Mouse (Mus musculus) ES-E14 (cell line): ENCODE measurements at regions not wholly inside any gene's neighbourhood (a gene's known extent, or its start where the extent isn't known, plus 50 kb on each side); places are given as distances from the start of the nearest gene placed in this dataset.

ENCODE experiments used
- DNase-seq: peaks from one replicate; pipeline ENCODE4 v3.0.0-alpha.2; 2013; ENCODE audit warnings: low read depth, low spot score
- H3K27ac ChIP-seq: 2 replicates; pipeline ENCODE4 v1.5.1; 2012; ENCODE audit warnings: low read depth, mild to moderate bottlenecking, low read length, moderate library complexity, mixed read lengths; ENCODE audit not compliant: poor library complexity, insufficient read depth, severe bottlenecking
- H3K36me3 ChIP-seq: 2 replicates; pipeline ENCODE4 v1.6.1; 2012; ENCODE audit warnings: mild to moderate bottlenecking, low read length, moderate library complexity, mixed read lengths; ENCODE audit not compliant: control insufficient read depth, poor library complexity, insufficient read depth, severe bottlenecking
- H3K4me1 ChIP-seq, 2 experiments: fragments of 150-350 bp in 1 of 2; sonication (generic) in 1 of 2; 2 replicates each; pipeline ENCODE4 v1.6.1; 2012; ENCODE audit warnings: low read length in 2 of 2, mild to moderate bottlenecking in 1 of 2, mixed read lengths in 1 of 2; ENCODE audit not compliant: control insufficient read depth in 2 of 2, insufficient read depth in 2 of 2, poor library complexity in 1 of 2
- H3K4me3 ChIP-seq, 2 experiments: fragments of 150-350 bp in 1 of 2; sonication (generic) in 1 of 2; 2 replicates each; pipeline ENCODE4 v1.5.1; 2012; ENCODE audit warnings: low read length in 2 of 2, low read depth in 1 of 2, mild to moderate bottlenecking in 1 of 2, mixed read lengths in 1 of 2; ENCODE audit not compliant: insufficient read depth in 1 of 2, poor library complexity in 1 of 2, severe bottlenecking in 1 of 2
- H3K9ac ChIP-seq: 2 replicates; pipeline ENCODE4 v1.6.1; 2012; ENCODE audit warnings: low read depth, mild to moderate bottlenecking, low read length, mixed read lengths; ENCODE audit not compliant: poor library complexity, insufficient read depth, severe bottlenecking
- H3K9me3 ChIP-seq: fragments of 150-350 bp; sonication (generic); 2 replicates; pipeline ENCODE4 v1.6.1; 2012; ENCODE audit warnings: low read depth, mild to moderate bottlenecking, low read length; ENCODE audit not compliant: control insufficient read depth, insufficient read depth
- CHD2 ChIP-seq: IDR thresholded peaks from 2 replicates; pipeline ENCODE4 v1.6.1; 2014; ENCODE audit warnings: mild to moderate bottlenecking, low read depth, low read length, inconsistent platforms
- HCFC1 ChIP-seq: IDR thresholded peaks from 2 replicates; pipeline ENCODE4 v1.6.1; 2012; ENCODE audit warnings: low read length, inconsistent platforms, borderline replicate concordance; ENCODE audit not compliant: insufficient read depth
- MAFK ChIP-seq: IDR thresholded peaks from 2 replicates; pipeline ENCODE4 v1.6.1; 2014; ENCODE audit warnings: mild to moderate bottlenecking, low read depth, low read length, inconsistent platforms; ENCODE audit not compliant: insufficient read depth
- ZC3H11A ChIP-seq: IDR thresholded peaks from 2 replicates; pipeline ENCODE4 v1.6.1; 2012; ENCODE audit warnings: low read depth, mild to moderate bottlenecking, inconsistent platforms, low read length, borderline replicate concordance
- ZNF384 ChIP-seq: IDR thresholded peaks from 2 replicates; pipeline ENCODE4 v1.6.1; 2012; ENCODE audit warnings: low read depth, low read length, inconsistent platforms
- in situ Hi-C, 2 experiments: fragments of 600-800 bp; cut with MboI; formaldehyde crosslinking; loops; one replicate each; pipeline ENCODE4 v1.15.1; 2025; ENCODE audit warnings: low sequenced_read_pairs in 2 of 2, inconsistent platforms in 1 of 2; ENCODE audit not compliant: unreplicated experiment in 2 of 2

GRCm38 (mm10) chr12:35408461-35408860, 126.4 kb downstream of the Ahr start:
- DNase-seq: no peak
- no peaks in the 10 kb centered on the region for H3K4me1 ChIP-seq

GRCm38 (mm10) chr12:35408044-35408443, 126.8 kb downstream of the Ahr start:
- Histone ChIP-seq H3K9me3 (no peaks in the 10 kb centered on the region), H3K36me3 (no peaks in the 10 kb centered on the region), H3K27ac (no peak overlapping the region), H3K4me1 (no peaks in the 10 kb centered on the region), H3K4me3 (no peak overlapping the region), H3K9ac (no peak overlapping the region)
- in situ Hi-C loops: no loop called here
- no peak for DNase-seq
- TF ChIP-seq HCFC1: no peak
- no peak for TF ChIP-seq ZC3H11A
- no peak for TF ChIP-seq MAFK
- TF ChIP-seq ZNF384: no peak
- no peak for TF ChIP-seq CHD2

More at GRCm38 (mm10) chr12:35408461-35408860, 126.4 kb downstream of the Ahr start:
- Histone ChIP-seq H3K9ac (no peak overlapping the region), H3K9me3 (no peaks in the 10 kb centered on the region), H3K4me3 (no peak overlapping the region), H3K27ac (no peak overlapping the region), H3K36me3 (no peaks in the 10 kb centered on the region)
- in situ Hi-C loops: no loop called here
- TF ChIP-seq ZC3H11A (no peak), HCFC1 (no peak), ZNF384 (no peak)

DNA sequence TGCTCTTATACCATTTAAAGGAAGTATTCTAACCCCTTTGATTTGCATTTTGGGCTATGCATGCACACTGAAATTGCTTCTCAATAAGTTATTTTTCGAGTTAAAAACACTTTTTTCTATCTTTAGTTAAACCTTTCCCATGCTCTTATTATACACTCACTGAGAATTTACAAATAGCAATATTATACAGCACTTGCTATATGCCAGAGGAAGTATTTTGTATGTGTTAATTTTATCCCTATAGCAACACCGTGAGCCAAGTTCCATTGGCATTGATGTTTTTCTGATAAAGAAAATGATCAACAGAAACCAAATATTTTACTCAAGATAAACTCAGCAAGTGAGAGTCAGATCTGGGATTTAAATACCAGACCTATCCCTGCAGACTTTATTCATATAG, 133.0 kb downstream of the Ahr start:
- TF ChIP-seq HCFC1: no peak
- TF ChIP-seq MAFK: no peak
- TF ChIP-seq ZC3H11A: no peak
- TF ChIP-seq ZNF384: no peak
- no peak for TF ChIP-seq CHD2
- no peaks in the 10 kb centered on the region for H3K9me3 ChIP-seq

GRCm38 (mm10) chr12:35401219-35401618, 133.6 kb downstream of the Ahr start:
- Histone ChIP-seq H3K27ac (no peak overlapping the region), H3K9ac (no peak overlapping the region), H3K9me3 (no peaks in the 10 kb centered on the region), H3K36me3 (no peaks in the 10 kb centered on the region), H3K4me1 (no peaks in the 10 kb centered on the region), H3K4me3 (no peak overlapping the region)
- in situ Hi-C loops: no loop called here
- no peak for TF ChIP-seq HCFC1
- no peak for TF ChIP-seq ZNF384
- TF ChIP-seq ZC3H11A: no peak
- TF ChIP-seq MAFK: no peak
- TF ChIP-seq CHD2: no peak
- DNase-seq: no peak

More for the DNA sequence above, 133.0 kb downstream of the Ahr start:
- no peak overlapping the region for H3K27ac ChIP-seq
- H3K4me3 ChIP-seq: no peak overlapping the region
- no peaks in the 10 kb centered on the region for H3K4me1 ChIP-seq
- in situ Hi-C loops: no loop called here
- H3K9ac ChIP-seq: no peak overlapping the region
- no peaks in the 10 kb centered on the region for H3K36me3 ChIP-seq
- DNase-seq: no peak

DNA sequence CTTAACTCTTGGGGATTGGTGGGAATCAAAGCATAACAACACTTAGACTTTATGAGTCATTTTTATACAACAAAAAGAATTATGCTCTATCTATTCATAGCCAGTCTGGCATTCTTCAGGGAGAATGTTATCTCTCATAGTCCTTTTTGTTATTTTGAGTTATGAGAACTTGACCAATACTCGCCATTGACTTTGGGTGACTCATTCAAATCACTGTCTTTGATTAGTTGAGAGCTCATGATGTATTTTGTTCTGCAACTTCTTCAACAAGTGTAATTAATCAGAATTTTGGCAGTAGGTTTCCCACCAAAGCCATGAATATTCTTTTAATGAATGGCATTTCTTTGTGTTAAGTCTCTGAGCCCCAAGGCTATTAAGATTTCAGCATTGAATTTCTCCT, 139.6 kb downstream of the Ahr start:
- Histone ChIP-seq H3K9ac (no peak overlapping the region), H3K4me3 (no peak overlapping the region), H3K9me3 (no peaks in the 10 kb centered on the region), H3K27ac (no peak overlapping the region), H3K4me1 (no peaks in the 10 kb centered on the region), H3K36me3 (no peaks in the 10 kb centered on the region)
- DNase-seq: no peak
- TF ChIP-seq HCFC1 (no peak), CHD2 (no peak), MAFK (no peak), ZC3H11A (no peak), ZNF384 (no peak)
- in situ Hi-C loops: no loop called here
